Mouse (Mus musculus) brown adipose tissue, adult 24 weeks (tissue): ENCODE data around the gene Olfr305. TPM values are rescaled to one million over a fixed set of nuclear protein-coding genes. Genes with fewer than 3 reads are reported as not detected.
"Not testable (repeated sequence)": the region's sequence is repeated elsewhere in the genome, so short reads cannot be mapped to it uniquely, and the experiment has no call there.

Experiments
- H3K27ac ChIP-seq: fragments of 200-500 bp; replicated peaks from 2 replicates; pipeline ENCODE4 v1.5.1; 2012; ENCODE audit warnings: low read depth, mild to moderate bottlenecking, low read length
- H3K4me1 ChIP-seq: fragments of 200-500 bp; 2 replicates; pipeline ENCODE4 v1.6.1; 2012; ENCODE audit warnings: low read length, mixed read lengths; ENCODE audit not compliant: control insufficient read depth, insufficient read depth, insufficient read length
- H3K4me3 ChIP-seq: fragments of 200-500 bp; 2 replicates; pipeline ENCODE4 v1.5.1; 2012; ENCODE audit warnings: low read depth, mild to moderate bottlenecking, low read length, moderate library complexity; ENCODE audit not compliant: insufficient read depth
- polyA plus RNA-seq: library from polyadenylated mRNA; stranded (reverse); fragments of >200 nt; gene quantifications from 2 replicates; pipeline ENCODE4 v1.2.4, GENCODE M21; 2012; ENCODE audit not compliant: missing spikeins, insufficient read depth, insufficient read length

The Olfr305 gene
- not detected in 2 replicates for polyA plus RNA-seq

DNA sequence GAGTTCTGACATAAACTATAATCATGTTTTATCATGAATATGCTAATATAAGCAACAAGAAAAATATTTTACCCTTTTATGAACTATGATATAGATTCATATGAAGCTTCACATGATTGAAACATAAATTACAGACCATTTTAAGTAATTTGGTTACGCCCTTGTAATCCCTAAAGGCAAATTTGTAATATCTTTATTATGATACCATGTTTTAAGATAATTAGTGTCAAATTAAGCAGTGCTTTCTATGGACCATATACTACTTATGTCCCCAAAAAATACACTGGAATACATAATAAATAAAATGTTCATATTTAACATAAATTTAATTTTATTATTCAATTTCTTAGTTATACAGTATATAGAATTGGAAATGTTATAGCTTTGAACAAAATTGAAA, at the start of gene Olfr305:
Gene Olfr305 (minus strand): TSS at position 101 of the 400 bp plus-strand sequence.
- Histone ChIP-seq H3K4me1 (no peaks in the 10 kb centered on the region), H3K27ac (no peak within 1 kb of the TSS), H3K4me3 (no peak within 1 kb of the TSS)

DNA sequence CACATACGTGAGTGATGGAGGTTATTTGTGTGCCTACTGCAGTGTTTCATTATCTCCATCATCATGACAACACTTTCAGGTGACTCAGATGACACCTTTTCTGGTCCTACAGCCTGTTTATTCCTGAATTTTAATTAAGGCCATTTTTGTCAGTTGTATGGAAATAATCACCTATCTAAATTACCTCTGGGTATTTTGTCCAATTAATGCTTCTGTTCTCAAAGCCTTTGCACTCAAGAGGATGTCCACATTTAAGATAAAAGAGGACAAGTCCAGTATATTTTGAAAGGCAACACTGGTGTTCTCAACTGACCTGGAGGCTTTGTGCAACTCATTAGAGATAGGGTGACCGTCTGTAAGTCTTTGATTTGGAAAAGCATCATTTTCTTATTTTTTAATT, 36.8 kb upstream of the Olfr305 start, which contains the start of gene Olfr301:
Gene Olfr301 (plus strand): TSS at position 301 of the 400 bp plus-strand sequence.
- H3K4me3 ChIP-seq: no peak within 1 kb of the TSS
- H3K4me1 ChIP-seq: no peaks in the 10 kb centered on the region
- no peak within 1 kb of the TSS for H3K27ac ChIP-seq

DNA sequence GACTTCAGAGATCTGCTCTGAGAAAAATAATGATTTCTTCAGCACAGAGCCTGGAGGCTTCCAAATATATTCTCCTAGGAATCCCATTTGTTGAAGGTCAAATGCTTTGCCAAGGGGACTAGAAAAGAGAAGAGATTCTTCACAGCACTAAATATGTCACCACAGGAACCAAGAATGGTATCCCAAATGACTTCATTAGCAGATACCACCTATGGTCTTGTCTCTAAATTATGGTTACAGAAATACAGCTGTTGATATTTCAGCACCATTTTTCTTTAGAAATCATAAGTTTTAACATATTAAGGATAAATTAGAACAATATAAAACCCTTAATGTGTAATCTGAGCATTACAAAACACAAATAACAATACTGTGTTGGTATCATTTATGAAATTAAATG, 31.0 kb upstream of the Olfr305 start, which contains the start of gene Olfr303:
Gene Olfr303 (minus strand): TSS at position 101 of the 400 bp plus-strand sequence.
- Histone ChIP-seq H3K4me1 (no peaks in the 10 kb centered on the region), H3K4me3 (no peak within 1 kb of the TSS), H3K27ac (no peak within 1 kb of the TSS)

DNA sequence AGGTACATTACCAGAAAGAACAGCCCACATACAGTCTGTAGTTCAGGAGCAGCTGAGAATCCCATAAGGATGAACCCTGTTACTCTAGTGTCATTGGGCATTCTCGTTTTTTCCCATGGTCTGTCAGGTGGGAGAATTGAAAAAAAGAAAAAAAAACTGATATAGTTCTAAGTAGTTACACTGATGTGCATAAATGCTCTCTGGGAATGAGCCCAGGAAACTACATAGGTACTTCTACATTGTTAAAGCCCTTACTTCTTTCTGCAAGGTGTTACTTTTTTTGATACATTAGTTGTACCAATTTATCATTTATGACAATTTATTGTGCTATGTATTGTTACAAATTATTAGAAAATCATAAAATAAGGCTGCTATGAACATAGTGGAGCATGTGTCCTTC, 19.8 kb upstream of the Olfr305 start, which contains the start of gene Olfr304:
Gene Olfr304 (minus strand): TSS at position 101 of the 400 bp plus-strand sequence.
- Histone ChIP-seq H3K4me3 (no peak within 1 kb of the TSS), H3K27ac (no peak within 1 kb of the TSS), H3K4me1 (no peaks in the 10 kb centered on the region)

DNA sequence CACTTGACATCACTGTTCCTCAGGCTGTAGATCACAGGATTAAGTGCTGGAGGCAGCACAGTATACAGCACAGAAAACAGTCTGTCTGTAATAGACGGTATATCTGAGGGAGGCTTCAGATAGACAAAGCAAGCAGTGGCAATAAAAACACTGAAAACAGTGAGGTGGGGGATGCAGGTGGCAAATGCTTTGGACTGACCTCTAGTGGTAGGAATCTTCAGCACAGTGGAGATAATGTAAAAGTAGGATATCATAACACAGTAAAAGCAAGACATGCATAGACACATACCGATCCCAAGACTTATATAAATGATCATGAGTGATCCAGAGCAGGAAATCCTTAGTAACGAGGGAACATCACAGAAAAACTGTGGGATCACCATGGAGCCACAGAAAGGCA, 19.0 kb upstream of the Olfr305 start:
- H3K4me3 ChIP-seq: no peak overlapping the region
- H3K27ac ChIP-seq: no peak overlapping the region
- no peaks in the 10 kb centered on the region for H3K4me1 ChIP-seq

DNA sequence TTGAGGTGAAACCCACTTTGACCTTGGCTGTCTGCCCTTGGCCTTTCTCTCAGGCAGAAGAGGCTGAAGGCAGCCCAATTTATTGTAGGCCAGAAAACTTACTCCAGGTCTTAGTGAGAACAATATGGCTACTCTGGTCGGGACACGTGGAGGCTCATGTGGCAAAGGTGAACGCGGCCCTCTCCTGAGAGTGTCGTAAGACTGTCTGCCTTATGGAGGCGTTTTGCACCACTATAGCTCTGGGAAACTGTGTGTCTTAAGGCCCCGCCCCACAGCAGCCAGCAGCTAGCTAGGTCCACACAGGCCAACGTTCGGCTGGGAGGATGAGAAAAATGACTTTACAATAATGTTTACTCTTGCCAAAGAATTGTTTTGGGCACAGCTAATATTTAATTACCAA, 20.4 kb downstream of the Olfr305 start:
- not testable (repeated sequence) for H3K4me3 ChIP-seq, H3K27ac ChIP-seq, H3K4me1 ChIP-seq

DNA sequence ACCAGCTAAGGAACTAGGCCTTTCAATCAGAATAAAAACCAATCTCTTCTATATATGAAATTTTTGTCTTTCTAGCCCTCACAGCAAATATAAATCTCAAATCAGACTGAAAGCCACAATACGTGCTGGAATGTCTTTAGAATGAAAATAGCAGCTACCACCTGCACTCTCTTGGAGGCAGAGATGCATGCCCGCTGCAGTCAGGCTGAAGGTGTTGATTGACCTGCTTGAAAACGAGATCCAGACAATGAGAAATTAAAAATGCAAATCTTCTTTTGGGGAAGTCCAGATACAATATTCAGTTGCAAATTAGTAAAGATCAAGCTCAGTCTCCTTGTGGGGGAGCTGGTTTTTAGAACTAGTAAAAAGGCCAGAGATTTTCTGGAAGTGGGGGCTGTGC, 22.5 kb downstream of the Olfr305 start:
- Histone ChIP-seq H3K4me3 (no peak overlapping the region), H3K27ac (no peak overlapping the region), H3K4me1 (no peaks in the 10 kb centered on the region)

DNA sequence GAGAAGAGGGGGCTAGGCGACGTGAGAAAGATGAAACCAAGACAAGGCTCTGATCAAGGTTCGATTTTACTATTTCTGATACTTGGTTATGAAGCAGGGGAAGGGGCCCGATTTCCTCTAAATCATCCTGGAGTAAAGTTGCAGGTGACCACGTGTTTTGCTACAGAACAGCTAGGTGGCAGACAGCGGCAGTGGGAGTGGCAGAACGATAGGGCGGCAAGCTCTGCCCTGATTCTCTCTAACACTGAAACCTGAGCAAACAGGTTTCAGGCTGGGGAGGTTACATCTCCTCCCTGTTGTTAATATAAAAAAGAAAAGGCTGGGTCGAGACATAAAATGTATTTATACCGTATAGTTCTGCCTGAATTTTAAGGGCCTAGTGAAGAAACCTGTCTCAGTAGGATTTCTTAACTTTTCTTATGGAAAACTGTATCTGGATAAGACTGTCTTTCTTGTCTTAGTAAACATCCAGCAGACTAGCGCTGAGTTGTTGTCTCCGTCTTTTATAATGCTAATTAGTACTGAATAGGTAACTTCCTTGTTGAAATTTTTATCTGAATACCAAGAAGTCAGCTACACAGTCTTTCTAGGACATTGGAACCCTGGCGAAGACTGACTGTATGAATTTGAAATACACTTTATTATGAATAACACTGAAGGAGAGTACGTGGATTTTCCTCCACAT, 23.7 kb downstream of the Olfr305 start:
- Histone ChIP-seq H3K4me1 (no peaks in the 10 kb centered on the region), H3K27ac (no peak overlapping the region), H3K4me3 (no peak overlapping the region)

DNA sequence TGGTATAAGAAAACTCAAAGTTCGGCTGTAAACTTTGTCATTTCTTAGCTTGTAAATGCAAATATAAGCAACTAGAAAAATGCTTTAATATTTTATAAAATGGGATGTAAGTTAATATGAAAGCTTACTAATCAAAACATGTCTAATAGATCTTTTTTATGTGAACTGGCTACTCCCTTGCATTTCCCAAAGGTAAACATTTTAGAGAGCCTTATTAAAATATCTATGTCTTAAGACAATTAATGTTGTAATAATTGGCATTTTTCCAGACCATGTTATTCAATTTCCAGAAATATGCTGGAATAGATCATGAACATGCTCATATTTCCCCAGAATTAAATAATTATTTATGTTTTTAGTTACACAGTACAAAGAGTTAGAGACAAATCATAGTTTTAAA, 29.2 kb downstream of the Olfr305 start, which contains the start of gene Olfr307:
Gene Olfr307 (minus strand): TSS at position 101 of the 400 bp plus-strand sequence.
- no peak within 1 kb of the TSS for H3K27ac ChIP-seq
- H3K4me3 ChIP-seq: no peak within 1 kb of the TSS

DNA sequence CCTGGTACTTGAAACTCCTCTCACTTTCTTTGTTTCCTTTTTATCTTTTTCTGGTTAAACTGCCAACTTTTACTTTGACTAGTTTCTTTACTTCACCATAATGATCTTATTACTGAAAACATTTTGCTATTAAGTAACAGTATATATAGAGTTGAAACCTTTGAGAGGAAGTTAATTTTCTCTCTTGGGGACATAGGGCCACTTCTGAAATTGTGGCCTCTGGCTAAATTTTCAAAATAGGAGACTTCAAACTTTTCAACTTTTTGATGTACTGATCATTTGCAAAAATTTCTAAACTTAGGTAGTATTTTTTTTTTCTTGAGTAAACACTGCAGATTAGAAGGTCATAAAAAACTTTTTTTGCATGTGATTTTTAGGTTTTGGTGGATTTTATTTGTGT, 41.2 kb downstream of the Olfr305 start, which contains the start of gene Olfr308:
Gene Olfr308 (minus strand): TSS at position 101 of the 400 bp plus-strand sequence.
- Histone ChIP-seq H3K4me1 (no peaks in the 10 kb centered on the region), H3K27ac (no peak within 1 kb of the TSS), H3K4me3 (no peak within 1 kb of the TSS)

More for the DNA sequence above, 29.2 kb downstream of the Olfr305 start, which contains the start of gene Olfr307:
- H3K4me1 ChIP-seq: no peaks in the 10 kb centered on the region

DNA sequence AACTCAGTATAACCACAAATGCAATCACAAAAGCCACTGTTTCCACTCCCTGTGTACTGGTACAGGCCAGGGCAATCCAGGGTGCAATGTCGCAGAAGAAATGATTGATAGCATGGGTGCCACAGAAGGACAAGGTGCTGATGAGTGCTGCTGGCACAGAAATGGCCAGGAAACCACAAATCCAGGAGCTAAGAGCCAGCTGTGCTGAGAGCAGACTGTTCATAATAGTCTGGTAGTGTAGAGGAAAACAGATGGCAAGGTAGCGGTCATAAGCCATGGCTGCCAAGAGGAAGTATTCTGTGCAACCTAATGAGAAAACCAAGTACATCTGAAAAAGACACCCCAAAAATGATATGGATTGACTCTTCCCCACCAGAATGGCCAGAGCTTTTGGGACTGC, 45.4 kb downstream of the Olfr305 start:
- H3K4me1 ChIP-seq: no peaks in the 10 kb centered on the region
- no peak overlapping the region for H3K4me3 ChIP-seq
- no peak overlapping the region for H3K27ac ChIP-seq

DNA sequence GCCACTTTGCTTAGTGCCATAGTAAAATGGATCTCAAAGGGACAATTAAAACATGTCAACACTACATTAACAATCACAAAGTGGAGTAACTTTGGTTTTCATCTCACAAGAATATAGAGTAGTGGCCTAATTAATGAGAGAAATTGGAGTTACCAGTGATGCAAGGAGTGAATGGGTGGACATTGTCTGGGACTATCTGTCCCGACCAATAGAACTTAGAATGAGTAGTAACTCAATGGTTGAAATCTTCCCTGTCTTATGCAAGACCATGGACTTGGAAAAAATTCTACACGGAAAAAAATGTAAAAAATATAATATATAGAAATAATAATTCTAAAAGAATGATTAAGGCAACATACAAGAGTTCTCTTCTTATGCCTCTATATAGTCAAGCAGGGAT, 53.1 kb downstream of the Olfr305 start, which contains the start of gene Olfr309:
Gene Olfr309 (minus strand): TSS at position 101 of the 400 bp plus-strand sequence.
- H3K4me3 ChIP-seq: no peak within 1 kb of the TSS
- no peak within 1 kb of the TSS for H3K27ac ChIP-seq
- H3K4me1 ChIP-seq: no peaks in the 10 kb centered on the region

Other genes starting within 250 kb of the Olfr305 start
- gene Vmn2r75, start 195.2 kb downstream of the Olfr305 start, polyA plus RNA-seq: not detected in 2 replicates
- 0.08 TPM in 2 replicates for gene Vmn2r76, start 120.6 kb downstream of the Olfr305 start, polyA plus RNA-seq
- not detected in 2 replicates for gene Olfr310, start 89.8 kb downstream of the Olfr305 start, polyA plus RNA-seq
- gene Olfr309, start 53.2 kb downstream of the Olfr305 start, polyA plus RNA-seq: not detected in 2 replicates
- gene Olfr308, start 41.3 kb downstream of the Olfr305 start, polyA plus RNA-seq: not detected in 2 replicates
- gene Olfr307, start 29.3 kb downstream of the Olfr305 start, polyA plus RNA-seq: not detected in 2 replicates
- gene Olfr304, start 19.7 kb upstream of the Olfr305 start, polyA plus RNA-seq: not detected in 2 replicates
- gene Olfr303, start 30.9 kb upstream of the Olfr305 start, polyA plus RNA-seq: not detected in 2 replicates
- gene Olfr301, start 36.9 kb upstream of the Olfr305 start, polyA plus RNA-seq: not detected in 2 replicates
- gene Olfr299, start 93.0 kb upstream of the Olfr305 start, polyA plus RNA-seq: not detected in 2 replicates
- gene Olfr298, start 125.6 kb upstream of the Olfr305 start, polyA plus RNA-seq: not detected in 2 replicates
- not detected in 2 replicates for gene Olfr297, start 153.0 kb upstream of the Olfr305 start, polyA plus RNA-seq
- gene Olfr295, start 216.9 kb upstream of the Olfr305 start, polyA plus RNA-seq: not detected in 2 replicates
- not detected in 2 replicates for gene Olfr294, start 249.7 kb upstream of the Olfr305 start, polyA plus RNA-seq